Mouse (Mus musculus): ENCODE measurements around the gene 4930404N11Rik. TPM values are rescaled to one million over a fixed set of nuclear protein-coding genes. Genes with fewer than 3 reads are reported as not detected.

The 4930404N11Rik gene
- total and polyA plus RNA-seq, 2 experiments from 2014 or later, result 0.68 TPM; not detected in 1

DNA sequence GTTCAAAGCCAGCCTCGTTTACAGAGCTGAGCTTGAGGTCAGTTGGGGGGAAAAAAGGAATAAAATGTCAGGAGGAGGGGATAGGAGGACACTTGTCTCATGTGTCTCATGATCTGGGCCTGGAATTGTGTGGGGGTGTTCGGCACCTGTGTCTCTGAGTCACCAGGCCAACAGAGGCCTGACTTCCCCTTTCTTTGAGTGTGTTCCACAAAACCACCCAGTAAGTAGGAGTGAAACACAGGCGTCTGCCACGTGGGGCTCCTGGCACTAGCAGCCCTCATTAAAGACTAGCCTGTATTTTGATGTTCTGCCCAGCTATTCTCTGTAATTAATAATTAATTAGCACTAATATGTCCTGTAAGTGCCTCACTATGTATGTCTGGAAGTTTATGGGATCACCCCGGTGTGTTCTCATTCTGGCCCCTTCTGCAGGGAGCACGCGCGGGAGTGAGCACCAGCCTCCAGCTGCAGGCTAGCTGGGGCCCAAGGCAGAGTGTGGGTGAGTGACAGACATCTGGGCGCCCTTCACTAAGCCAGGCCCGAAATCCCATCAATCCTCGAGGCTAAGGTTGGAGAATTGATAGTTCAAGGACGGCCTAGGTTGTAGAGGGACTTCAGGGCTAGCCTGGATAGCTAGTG lies 9.1 kb downstream of the 4930404N11Rik start:
- 57% methylated on average over 12 of the region's 12 CpGs for WGBS
- 0 out of 2 replicates have a peak overlapping the region, but pooled peaks have one; percentile 76 for H3K4me3 ChIP-seq (ENCODE audit: low read depth, low read length)
- peaks cover 10% of the 10 kb centered on the region for H3K4me1 ChIP-seq (ENCODE audit: control insufficient read depth, insufficient read depth)
- H3K9ac ChIP-seq (replicated peaks; ENCODE audit: low read depth, low read length), result no peak overlapping the region
- no peaks in the 10 kb centered on the region for H3K27me3 ChIP-seq (ENCODE audit: control insufficient read depth, insufficient read depth, low read length)
- DNase-seq (ENCODE audit: low spot score) (no peak), ATAC-seq (ENCODE audit: insufficient read depth, low read depth) (no peak)
- TF ChIP-seq CTCF (IDR thresholded peaks at IDR 0.05; ENCODE audit: low read depth) (no peak), EP300 (IDR thresholded peaks at IDR 0.05; ENCODE audit: low read depth) (no peak)
- no peak overlapping the region for H3K27ac ChIP-seq (ENCODE audit: low read depth)
- H3K4me2 ChIP-seq (ENCODE audit: low read depth, low read length), result peak overlapping the region; percentile 99; the same call in 1 of the 2 replicates
- H3K36me3 ChIP-seq (replicated peaks; ENCODE audit: control insufficient read depth, insufficient read depth, low read length), result 0 out of 2 replicates have a peak, but pooled peaks cover 6% of the 10 kb centered on the region
- no peaks in the 10 kb centered on the region for H3K9me3 ChIP-seq (replicated peaks; ENCODE audit: control insufficient read depth, low read length)

GRCm38 (mm10) chr10:81355533-81355932 lies 10.1 kb downstream of the 4930404N11Rik start:
- ATAC-seq (ENCODE audit: insufficient read depth, low read depth), result no peak
- Histone ChIP-seq H3K36me3 (replicated peaks; ENCODE audit: control insufficient read depth, insufficient read depth, low read length) (no peaks in the 10 kb centered on the region), H3K27ac (ENCODE audit: low read depth) (no peak overlapping the region), H3K9ac (replicated peaks; ENCODE audit: low read depth, low read length) (no peak overlapping the region), H3K4me1 (ENCODE audit: control insufficient read depth, insufficient read depth) (peaks cover 14% of the 10 kb centered on the region), H3K27me3 (ENCODE audit: control insufficient read depth, insufficient read depth, low read length) (no peaks in the 10 kb centered on the region), H3K9me3 (replicated peaks; ENCODE audit: control insufficient read depth, low read length) (no peaks in the 10 kb centered on the region), H3K4me2 (ENCODE audit: low read depth, low read length) (no peak overlapping the region), H3K4me3 (ENCODE audit: low read depth, low read length) (no peak overlapping the region)
- no peak for DNase-seq (ENCODE audit: low spot score)
- WGBS, result 77% methylated on average over 4 of the region's 4 CpGs
- TF ChIP-seq EP300 (IDR thresholded peaks at IDR 0.05; ENCODE audit: low read depth), result no peak
- TF ChIP-seq CTCF (IDR thresholded peaks at IDR 0.05; ENCODE audit: low read depth), result no peak

- H3K4me2 ChIP-seq (ENCODE audit: low read depth, low read length), result no peak overlapping the region
- H3K4me1 ChIP-seq (ENCODE audit: control insufficient read depth, insufficient read depth), result peaks cover 14% of the 10 kb centered on the region
- 70% methylated on average over 9 of the region's 9 CpGs for WGBS
- DNase-seq (ENCODE audit: low spot score) (no peak), ATAC-seq (ENCODE audit: insufficient read depth, low read depth) (no peak)
- H3K4me3 ChIP-seq (ENCODE audit: low read depth, low read length), result no peak overlapping the region
- H3K27me3 ChIP-seq (ENCODE audit: control insufficient read depth, insufficient read depth, low read length), result no peaks in the 10 kb centered on the region
- H3K36me3 ChIP-seq (replicated peaks; ENCODE audit: control insufficient read depth, insufficient read depth, low read length), result no peaks in the 10 kb centered on the region
- H3K9ac ChIP-seq (replicated peaks; ENCODE audit: low read depth, low read length), result no peak overlapping the region
- no peak overlapping the region for H3K27ac ChIP-seq (ENCODE audit: low read depth)
- no peaks in the 10 kb centered on the region for H3K9me3 ChIP-seq (replicated peaks; ENCODE audit: control insufficient read depth, low read length)
- TF ChIP-seq CTCF (IDR thresholded peaks at IDR 0.05; ENCODE audit: low read depth) (no peak), EP300 (IDR thresholded peaks at IDR 0.05; ENCODE audit: low read depth) (no peak)
Observed at GRCm38 (mm10) chr10:81354738-81355477, 10.7 kb downstream of the 4930404N11Rik start.

GRCm38 (mm10) chr10:81351678-81352291 lies 13.8 kb downstream of the 4930404N11Rik start:
- H3K9me3 ChIP-seq (replicated peaks; ENCODE audit: control insufficient read depth, low read length), result no peaks in the 10 kb centered on the region
- ATAC-seq (ENCODE audit: insufficient read depth, low read depth) (no peak), DNase-seq (ENCODE audit: low spot score) (no peak)
- no peak overlapping the region for H3K9ac ChIP-seq (replicated peaks; ENCODE audit: low read depth, low read length)
- H3K4me3 ChIP-seq (ENCODE audit: low read depth, low read length), result no peak overlapping the region
- H3K27me3 ChIP-seq (ENCODE audit: control insufficient read depth, insufficient read depth, low read length), result no peaks in the 10 kb centered on the region
- peaks cover 12% of the 10 kb centered on the region for H3K4me1 ChIP-seq (ENCODE audit: control insufficient read depth, insufficient read depth)
- TF ChIP-seq EP300 (IDR thresholded peaks at IDR 0.05; ENCODE audit: low read depth), result no peak
- no peak for TF ChIP-seq CTCF (IDR thresholded peaks at IDR 0.05; ENCODE audit: low read depth)
- 17% methylated on average over 9 of the region's 9 CpGs for WGBS
- peaks cover 15% of the 10 kb centered on the region for H3K36me3 ChIP-seq (replicated peaks; ENCODE audit: control insufficient read depth, insufficient read depth, low read length)
- H3K4me2 ChIP-seq (ENCODE audit: low read depth, low read length), result no peak overlapping the region
- no peak overlapping the region; the same call in 1 of the 2 replicates for H3K27ac ChIP-seq (ENCODE audit: low read depth)

DNA sequence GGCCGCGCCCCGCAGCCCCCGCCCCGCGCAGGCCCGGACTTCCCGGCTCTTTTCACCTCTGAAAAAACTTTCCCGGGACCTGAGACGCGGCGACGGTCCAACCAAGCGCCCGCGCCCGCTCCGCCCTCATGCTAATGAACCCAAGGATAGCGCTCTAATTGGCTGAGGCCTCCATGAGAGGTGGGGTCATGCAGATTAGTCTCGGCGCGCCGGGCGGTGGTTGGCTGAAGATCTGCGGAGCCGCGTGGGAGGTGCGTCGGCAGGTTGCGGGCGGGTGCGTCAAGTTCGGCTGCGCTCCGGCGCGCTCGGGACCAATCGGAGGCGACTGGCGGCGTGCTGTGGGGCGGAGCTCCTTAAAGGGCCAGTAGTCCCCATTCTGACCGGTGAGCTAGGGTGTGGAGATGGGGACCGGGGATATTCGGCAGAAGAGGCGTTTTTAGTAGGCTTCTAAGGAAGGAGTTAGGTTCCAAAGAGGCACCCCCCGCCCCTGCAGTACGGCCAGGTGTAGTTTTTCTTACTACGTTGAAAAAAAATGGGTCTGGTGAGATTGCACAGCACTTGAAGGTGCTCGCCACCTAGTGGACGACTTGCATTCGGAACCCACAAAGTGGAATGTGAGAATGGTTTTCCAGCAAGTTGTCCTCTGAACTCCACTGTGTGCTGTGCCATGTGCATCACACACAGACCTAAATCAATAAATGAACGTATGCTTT lies 15.1 kb downstream of the 4930404N11Rik start, which contains the start of gene Hmg20b:
TSS of gene Hmg20b (minus strand) at position 130 of the 713 bp plus-strand sequence.
- Histone ChIP-seq H3K4me3 (ENCODE audit: low read depth, low read length) (peak within 1 kb of the TSS; percentile 86), H3K4me2 (ENCODE audit: low read depth, low read length) (peak within 1 kb of the TSS; percentile 94), H3K27ac (ENCODE audit: low read depth) (peak within 1 kb of the TSS; percentile 87), H3K4me1 (ENCODE audit: control insufficient read depth, insufficient read depth) (peaks cover 13% of the 10 kb centered on the region), H3K9ac (replicated peaks; ENCODE audit: low read depth, low read length) (peak within 1 kb of the TSS; percentile 77), H3K9me3 (replicated peaks; ENCODE audit: control insufficient read depth, low read length) (no peaks in the 10 kb centered on the region), H3K27me3 (ENCODE audit: control insufficient read depth, insufficient read depth, low read length) (no peaks in the 10 kb centered on the region), H3K36me3 (replicated peaks; ENCODE audit: control insufficient read depth, insufficient read depth, low read length) (peaks cover 24% of the 10 kb centered on the region)
- peak; percentile 95 for ATAC-seq (ENCODE audit: insufficient read depth, low read depth)
- peak; percentile 98 for DNase-seq (ENCODE audit: low spot score)
- TF ChIP-seq CTCF (IDR thresholded peaks at IDR 0.05; ENCODE audit: low read depth), result peak; percentile 77
- no peak for TF ChIP-seq EP300 (IDR thresholded peaks at IDR 0.05; ENCODE audit: low read depth)
- under 1% methylated on average over 54 of the region's 54 CpGs for WGBS

Measured in heart, postnatal 0 days (tissue).